Mouse (Mus musculus): ENCODE results near the gene Crym.
A peak's percentile ranks its signal among the peaks of the same experiment; 100 is the strongest.

Gene Crym

DNA sequence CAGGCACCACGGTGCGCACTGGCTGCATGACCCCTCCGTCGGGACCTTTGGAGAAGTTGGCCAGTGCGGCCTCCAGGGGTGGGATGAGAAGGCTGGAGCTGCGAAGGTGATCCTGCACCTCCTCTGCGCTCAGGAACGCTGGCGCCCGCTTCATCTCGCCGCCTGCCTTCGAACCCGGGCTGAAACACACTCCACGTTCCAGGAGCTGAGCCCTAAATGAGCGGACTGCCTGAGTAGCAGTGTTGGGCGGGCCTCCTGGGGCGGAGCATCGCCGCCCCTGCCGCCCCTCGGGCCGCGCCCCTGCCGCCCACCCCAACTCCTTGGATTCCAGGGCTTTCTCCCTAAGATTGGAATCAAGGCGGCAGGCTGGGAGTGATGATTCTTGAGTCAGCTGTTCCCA lies at the start of gene Crym:
TSS of gene Crym (minus strand) at position 341 of the 400 bp plus-strand sequence.
- no peak for DNase-seq (ENCODE audit: low spot score)

- DNase-seq (ENCODE audit: low spot score): no peak
Observed at GRCm38 (mm10) chr7:120241092-120241491, 39.2 kb upstream of the Crym start.

DNA sequence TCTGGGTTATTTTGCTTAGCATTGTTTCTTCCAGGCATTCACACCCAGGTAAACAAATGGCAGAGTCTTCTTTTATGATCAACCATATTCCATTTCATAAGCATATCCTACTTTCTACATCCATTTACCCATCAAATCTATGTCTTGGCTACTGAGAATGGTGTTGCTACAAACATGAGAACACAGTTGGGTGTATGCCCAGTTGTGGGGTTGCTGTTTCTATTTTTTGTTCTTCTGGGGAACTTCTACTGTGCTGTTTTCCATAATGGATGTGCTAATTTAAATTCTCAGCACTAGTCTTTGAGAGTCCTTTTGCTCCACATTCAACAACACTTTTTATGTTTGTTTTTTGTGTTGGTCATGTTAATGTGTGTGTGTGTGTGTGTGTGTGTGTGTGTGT lies 26.6 kb upstream of the Crym start:
- no peak for DNase-seq (ENCODE audit: low spot score)

- no peak for DNase-seq (ENCODE audit: low spot score)
Observed at GRCm38 (mm10) chr7:120205989-120206388, 4.1 kb upstream of the Crym start.

DNA sequence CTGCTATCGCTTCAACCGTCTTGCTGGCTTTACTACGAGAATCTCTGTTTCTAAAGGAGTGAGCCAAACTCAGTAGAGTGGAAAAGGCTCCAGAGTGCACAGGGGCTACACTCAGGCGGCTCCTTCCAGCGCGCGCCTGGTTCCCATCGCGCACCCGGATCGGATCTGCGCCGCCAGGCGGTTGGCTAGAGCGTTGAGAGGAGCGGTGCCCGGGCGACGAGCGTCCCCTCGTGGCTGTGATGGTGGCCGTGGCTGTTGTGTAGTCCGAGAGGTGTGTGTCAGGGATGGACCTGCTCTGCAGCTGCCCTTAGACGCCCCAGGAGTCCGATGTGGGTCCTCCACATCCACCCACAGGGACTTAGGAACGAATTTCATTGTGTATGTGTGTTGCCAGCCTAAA lies 1.9 kb upstream of the Crym start, which contains the start of gene Abca14:
TSS of gene Abca14 (plus strand) at position 173 of the 400 bp plus-strand sequence.
- peak; percentile 52 for DNase-seq (ENCODE audit: low spot score)

- DNase-seq (ENCODE audit: low spot score): no peak
Observed at GRCm38 (mm10) chr7:120201231-120201744, 623 bp downstream of the Crym start.

GRCm38 (mm10) chr7:120195207-120195606 lies 6.7 kb downstream of the Crym start:
- no peak for DNase-seq (ENCODE audit: low spot score)

DNA sequence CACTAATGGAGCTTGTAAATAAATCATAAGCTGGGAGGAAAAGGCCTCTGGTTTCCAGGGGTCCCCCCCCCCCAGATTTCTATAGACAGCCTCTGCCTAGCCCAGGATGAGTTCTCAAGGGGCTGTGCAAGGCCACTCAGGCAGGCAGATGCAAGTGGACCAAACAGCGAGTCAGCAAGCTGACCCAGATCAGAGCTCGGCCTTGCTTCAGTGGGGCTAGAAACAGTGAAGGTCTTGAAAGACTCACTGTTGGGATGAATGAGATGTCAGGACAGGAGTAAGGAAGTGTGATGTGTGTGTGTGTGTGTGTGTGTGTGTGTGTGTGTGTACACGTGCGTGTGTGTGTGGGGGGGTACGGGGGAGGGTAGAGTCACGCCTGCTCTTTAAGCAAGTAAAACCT lies 9.1 kb downstream of the Crym start:
- DNase-seq (ENCODE audit: low spot score): no peak

DNA sequence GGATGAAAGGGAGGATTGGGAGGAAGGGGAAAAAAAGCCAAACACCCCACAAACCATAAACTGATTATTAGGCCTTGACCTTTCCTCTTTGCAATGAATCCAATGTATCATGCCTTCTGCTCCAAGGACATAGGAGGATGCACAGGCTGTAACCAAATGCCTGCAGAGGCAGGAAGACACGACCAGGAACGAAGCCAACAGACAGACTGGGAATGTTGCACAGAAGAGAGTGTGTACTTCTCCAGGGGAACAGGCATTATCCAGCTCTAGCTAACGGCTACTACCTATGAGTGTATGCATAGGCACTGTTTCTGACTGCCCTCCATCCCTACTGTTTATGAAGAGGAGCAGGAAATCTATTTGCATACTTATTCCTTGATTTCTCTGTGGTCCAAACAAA lies 9.7 kb downstream of the Crym start:
- no peak for DNase-seq (ENCODE audit: low spot score)

GRCm38 (mm10) chr7:120190150-120190665 lies 11.7 kb downstream of the Crym start:
- no peak for DNase-seq (ENCODE audit: low spot score)

- no peak for DNase-seq (ENCODE audit: low spot score)
Observed at GRCm38 (mm10) chr7:120189369-120190149, 12.4 kb downstream of the Crym start.

- DNase-seq (ENCODE audit: low spot score): no peak
Observed at GRCm38 (mm10) chr7:120188946-120189345, 13.0 kb downstream of the Crym start.

GRCm38 (mm10) chr7:120182891-120183290 lies 19.0 kb downstream of the Crym start:
- DNase-seq (ENCODE audit: low spot score): no peak

- no peak for DNase-seq (ENCODE audit: low spot score)
Observed at GRCm38 (mm10) chr7:120181401-120182230, 20.3 kb downstream of the Crym start.

GRCm38 (mm10) chr7:120180547-120180946 lies 21.4 kb downstream of the Crym start:
- no peak for DNase-seq (ENCODE audit: low spot score)

- no peak for DNase-seq (ENCODE audit: low spot score)
Observed at GRCm38 (mm10) chr7:120178935-120179334, 23.0 kb downstream of the Crym start.

- no peak for DNase-seq (ENCODE audit: low spot score)
Observed at GRCm38 (mm10) chr7:120177611-120178010, 24.3 kb downstream of the Crym start.

DNA sequence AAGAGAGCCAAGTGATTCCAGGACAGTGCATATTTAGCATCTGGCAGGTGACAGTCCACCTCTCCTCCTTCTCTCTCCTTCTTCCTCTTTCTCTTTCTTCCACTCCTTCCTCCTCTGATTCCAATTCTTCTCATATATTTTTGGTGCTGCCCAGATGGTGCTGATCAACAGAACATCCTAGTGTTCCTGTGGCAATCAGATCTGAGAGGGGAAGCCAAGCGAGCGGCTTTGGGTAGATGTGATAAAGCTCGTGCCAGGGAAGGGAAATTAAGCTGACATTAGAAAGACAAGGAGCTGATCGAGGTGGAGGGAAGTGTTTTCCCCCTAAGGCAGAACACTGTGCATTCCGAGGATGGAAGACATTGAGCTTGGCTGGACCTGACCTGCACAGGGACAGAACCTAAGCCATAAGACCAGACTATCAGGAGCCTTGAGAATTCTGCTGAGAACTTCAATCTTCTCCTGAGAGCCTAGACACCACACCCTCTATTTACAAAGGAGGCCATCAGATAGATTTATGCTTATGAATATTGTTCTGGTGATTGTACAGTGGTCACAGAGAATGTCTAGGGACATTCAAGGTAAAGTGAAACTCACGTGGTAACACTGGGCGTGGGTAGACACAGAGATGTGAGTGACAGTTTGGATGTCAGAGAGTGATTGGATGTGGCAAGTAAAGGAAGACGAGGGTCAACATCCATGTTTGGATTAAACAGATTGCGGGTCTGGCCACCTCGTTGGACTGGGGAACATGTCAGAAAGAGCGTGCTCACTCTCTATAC lies 27.0 kb downstream of the Crym start:
- no peak for DNase-seq (ENCODE audit: low spot score)

DNA sequence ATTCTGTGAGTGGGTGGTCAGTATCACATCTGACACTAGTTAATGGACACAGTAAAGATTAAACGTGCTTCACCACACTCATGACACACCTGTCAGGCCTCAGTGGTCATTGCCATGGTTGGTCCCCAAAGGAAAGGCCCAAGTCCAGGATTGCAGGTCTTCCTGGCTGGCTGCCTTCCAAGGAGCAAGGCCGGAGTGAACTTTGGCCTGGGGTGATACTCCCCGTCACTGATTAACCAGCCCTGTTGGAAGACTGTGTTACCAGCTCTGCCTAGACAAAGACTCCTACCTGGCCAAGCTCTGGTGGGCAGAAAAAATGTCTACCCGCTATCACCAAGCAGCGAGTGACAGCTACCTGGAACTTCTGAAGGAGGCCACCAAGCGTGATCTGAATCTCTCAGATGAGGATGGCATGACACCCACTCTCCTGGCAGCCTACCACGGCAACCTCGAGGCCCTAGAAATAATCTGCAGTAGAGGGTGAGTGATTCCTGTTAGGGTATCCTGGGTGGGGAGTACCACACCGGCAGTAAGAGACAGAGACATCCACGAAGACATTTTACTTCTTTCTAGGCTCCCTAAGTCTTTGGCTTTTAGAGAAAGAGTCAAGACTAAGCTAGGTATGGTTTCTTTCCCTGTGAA lies 28.2 kb downstream of the Crym start, which contains the start of gene Anks4b:
TSS of gene Anks4b (plus strand) at position 256 of the 642 bp plus-strand sequence.
- DNase-seq (ENCODE audit: low spot score): no peak

DNA sequence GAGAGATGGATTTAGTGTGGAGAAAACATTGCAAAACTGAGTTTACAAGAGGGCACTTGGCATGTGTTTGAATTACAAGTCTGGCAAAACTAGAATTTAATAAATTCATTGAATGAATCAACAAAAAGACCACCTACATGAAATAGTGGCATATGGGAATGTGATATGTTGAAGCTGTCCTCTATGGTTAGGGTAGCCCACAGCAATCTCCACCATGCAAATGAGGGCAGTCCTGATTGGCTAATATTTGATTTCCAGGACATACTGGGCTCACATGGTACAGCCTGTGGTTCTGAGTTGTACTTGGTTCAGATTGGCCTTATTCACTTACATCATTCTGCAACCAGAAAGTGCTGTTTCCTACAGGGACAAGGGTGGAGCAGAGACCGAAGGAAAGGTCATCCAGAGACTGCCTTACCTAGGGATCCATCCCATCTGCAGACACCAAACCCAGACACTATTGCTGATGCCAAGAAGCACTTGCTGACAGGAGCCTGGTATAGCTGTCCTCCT lies 29.7 kb downstream of the Crym start:
- DNase-seq (ENCODE audit: low spot score): no peak

Data from ovary, adult 18-20 months (tissue).